ENCODE assay signal across 14 mouse cellular contexts in the genomic region with DNA sequence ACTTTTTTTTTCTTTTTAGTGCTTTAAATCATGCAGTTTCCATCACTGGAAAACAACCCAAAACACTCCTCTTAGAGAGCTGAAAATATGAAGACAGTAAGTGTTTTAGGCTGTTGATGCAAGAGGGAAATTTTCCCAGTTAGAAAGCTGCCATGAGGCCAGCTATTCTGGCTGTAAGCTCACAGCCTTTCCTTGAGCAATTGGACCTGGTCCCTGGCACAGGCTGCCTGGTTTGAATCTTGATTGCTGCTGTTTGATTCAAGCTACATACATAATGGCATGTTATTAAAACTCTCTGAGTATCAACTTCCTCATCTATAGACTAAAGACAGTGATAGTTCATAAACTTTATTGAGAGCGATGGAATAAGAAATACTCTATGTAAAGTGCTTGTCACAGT. TPM values are rescaled to one million over a fixed set of nuclear protein-coding genes. Genes with fewer than 3 reads are reported as not detected.
DNase-seq lines count a peak whose midpoint lies in the region; ATAC-seq and TF ChIP-seq lines count a peak whose summit lies in the region.
"Had no signal": no experiment of that assay in that cellular context is flagged by ENCODE, and none has a peak within 500 bp of the region (broad histone marks: within the 10 kb centered on the region; RNA-seq: fewer than 3 reads in every experiment).

No protein-coding gene starts in this region.

- H3K4me1 ChIP-seq in forebrain, embryonic 15.5 days = peaks cover 57% of the 10 kb centered on the region
- peaks cover 63% of the 10 kb centered on the region for H3K4me1 ChIP-seq in forebrain, embryonic 13.5 days
- peaks cover 16% of the 10 kb centered on the region; the same call in 1 of the 2 replicates for H3K4me1 ChIP-seq in lung, postnatal 0 days (ENCODE audit: insufficient read depth, low read depth, low read length)

- H3K4me3 ChIP-seq in forebrain, embryonic 15.5 days = no peak overlapping the region
- H3K4me3 ChIP-seq in forebrain, embryonic 13.5 days = no peak overlapping the region
- no peak overlapping the region for H3K4me3 ChIP-seq in lung, postnatal 0 days (ENCODE audit: low read depth, low read length)
- H3K4me3 ChIP-seq: heart, embryonic 15.5 days had no signal

- DNase-seq in lung, postnatal 0 days (ENCODE audit: low spot score) = peak; percentile 48
- DNase-seq in lung, postnatal 36 days = no peak
- DNase-seq in gastrocnemius, postnatal 14 days = peak; percentile 34
- DNase-seq in kidney, postnatal 36 days = no peak
- DNase-seq in thymus, postnatal 0 days (ENCODE audit: low spot score) = no peak
- DNase-seq: kidney, adult 8-10 months; layer of hippocampus, adult 9-11 months; liver; right cerebral cortex, postnatal 14 days had no signal

- intact Hi-C loops in gastrocnemius, postnatal 14 days (cut with DNase I; ENCODE audit: low total_unique reads) = no loop called here

- no peaks in the 10 kb centered on the region for H3K36me3 ChIP-seq in forebrain, embryonic 15.5 days
- H3K36me3 ChIP-seq in forebrain, embryonic 13.5 days (ENCODE audit: poor library complexity, severe bottlenecking) = no peaks in the 10 kb centered on the region
- H3K36me3 ChIP-seq in lung, postnatal 0 days (ENCODE audit: insufficient read depth, low read length) = no peaks in the 10 kb centered on the region
- H3K36me3 ChIP-seq: heart, embryonic 15.5 days had no signal

- H3K4me2 ChIP-seq in forebrain, embryonic 15.5 days (replicated peaks) = no peak overlapping the region
- no peak overlapping the region for H3K4me2 ChIP-seq in forebrain, embryonic 13.5 days
- H3K4me2 ChIP-seq in lung, postnatal 0 days (replicated peaks; ENCODE audit: low read depth, low read length) = no peak overlapping the region
- H3K4me2 ChIP-seq: heart, embryonic 15.5 days; hindbrain, embryonic 14.5 days had no signal

- H3K27ac ChIP-seq in forebrain, embryonic 15.5 days (replicated peaks) = peak overlapping the region; percentile 44; the same call in 1 of the 2 replicates
- no peak overlapping the region; the same call in 1 of the 2 replicates for H3K27ac ChIP-seq in forebrain, embryonic 13.5 days
- no peak overlapping the region for H3K27ac ChIP-seq in lung, postnatal 0 days (ENCODE audit: low read length)
- H3K27ac ChIP-seq: heart, embryonic 15.5 days; hindbrain, embryonic 14.5 days had no signal

- WGBS in forebrain, embryonic 15.5 days = 92% methylated on average over 1 of the region's 1 CpGs
- 90% methylated on average over 1 of the region's 1 CpGs for WGBS in forebrain, embryonic 13.5 days
- 67% methylated on average over 1 of the region's 1 CpGs for WGBS in lung, postnatal 0 days

- TF ChIP-seq CTCF in lung, postnatal 0 days (IDR thresholded peaks at IDR 0.05) = no peak

- no peak for TF ChIP-seq EP300 in lung, postnatal 0 days (IDR thresholded peaks at IDR 0.05)

- H3K27me3 ChIP-seq in forebrain, embryonic 15.5 days = no peaks in the 10 kb centered on the region
- H3K27me3 ChIP-seq in forebrain, embryonic 13.5 days = no peaks in the 10 kb centered on the region
- no peaks in the 10 kb centered on the region for H3K27me3 ChIP-seq in lung, postnatal 0 days (replicated peaks; ENCODE audit: insufficient read depth, low read length)
- H3K27me3 ChIP-seq: heart, embryonic 15.5 days had no signal

- H3K9me3 ChIP-seq in forebrain, embryonic 15.5 days = no peaks in the 10 kb centered on the region
- H3K9me3 ChIP-seq in forebrain, embryonic 13.5 days (replicated peaks) = no peaks in the 10 kb centered on the region
- H3K9me3 ChIP-seq in lung, postnatal 0 days (ENCODE audit: low read length) = no peaks in the 10 kb centered on the region
- H3K9me3 ChIP-seq: heart, embryonic 15.5 days had no signal

- H3K9ac ChIP-seq in forebrain, embryonic 15.5 days (replicated peaks) = no peak overlapping the region
- no peak overlapping the region for H3K9ac ChIP-seq in forebrain, embryonic 13.5 days
- H3K9ac ChIP-seq in lung, postnatal 0 days (replicated peaks; ENCODE audit: low read depth) = no peak overlapping the region
- H3K9ac ChIP-seq: heart, embryonic 15.5 days; hindbrain, embryonic 14.5 days had no signal

- ATAC-seq in forebrain, embryonic 15.5 days (replicated peaks) = no peak
- ATAC-seq in forebrain, embryonic 13.5 days = no peak
- no peak for ATAC-seq in lung, postnatal 0 days
- ATAC-seq: forebrain, embryonic 14.5 days had no signal

RNA-seq across cellular contexts. Expression of a gene that starts 52.8 kb away (rescaled TPM):
- 94.3 and 105 TPM in 2 replicates for polyA plus RNA-seq in forebrain, embryonic 15.5 days (2015; fragmentation: Nextera tagmentation; extraction: Ambion mirVana)
- 84.0 and 95.1 TPM in 2 replicates for polyA plus RNA-seq in forebrain, embryonic 13.5 days (2015; fragmentation: Nextera tagmentation; extraction: Ambion mirVana)
- polyA plus RNA-seq in lung, postnatal 0 days (2015; fragmentation: Nextera tagmentation; extraction: Ambion mirVana) = 4.4 and 6.0 TPM in 2 replicates
- total RNA-seq in gastrocnemius, postnatal 14 days (2021) = 10 to 100 TPM; 19.4 to 30.5 TPM
- polyA plus RNA-seq in thymus, postnatal 0 days (2015; fragmentation: Nextera tagmentation; extraction: Ambion mirVana) = 1.9 and 2.8 TPM in 2 replicates

Comparison
In these comparisons a context has a peak if more than half of its experiments do, and no peak if none do; other contexts are left out.
1. DNase-seq: peak in lung, postnatal 0 days (single experiment) and gastrocnemius, postnatal 14 days (single experiment); none in lung, postnatal 36 days (single experiment), kidney, postnatal 36 days (0 of 2) and thymus, postnatal 0 days (single experiment).
2. RNA of a gene that starts 52.8 kb away (polyA plus RNA-seq): 84.0 to 95.1 TPM in forebrain, embryonic 13.5 days and 94.3 to 105 TPM in forebrain, embryonic 15.5 days; 4.4 to 6.0 TPM in lung, postnatal 0 days and 1.9 to 2.8 TPM in thymus, postnatal 0 days; every median in the first group is over 10 times any median in the second.